Mouse (Mus musculus) granulocyte monocyte progenitor cell, adult 5-6 weeks (primary cell): ENCODE results near the gene Zfp706. TPM values are rescaled to one million over a fixed set of nuclear protein-coding genes. Genes with fewer than 3 reads are reported as not detected.
A peak's percentile ranks its signal among the peaks of the same experiment; 100 is the strongest.
"Not testable (repeated sequence)": the region's sequence is repeated elsewhere in the genome, so short reads cannot be mapped to it uniquely, and the experiment has no call there.

Experiments used
- ATAC-seq: replicated peaks from 2 replicates; pipeline ENCODE4 v1.8.0; 2016; ENCODE audit warnings: mild to moderate bottlenecking, moderate TSS enrichment, inconsistent platforms; ENCODE audit not compliant: poor library complexity, severe bottlenecking
- total RNA-seq, 2 experiments: library from RNA; stranded (forward) in 1 of 2; stranded (reverse) in 1 of 2; fragments of 200-712, 200-1000 nt in 1 of 2; fragments of >200 nt in 1 of 2; fragmentation: Nextera tagmentation in 1 of 2; gene quantifications; 2 replicates each; pipeline ENCODE4 v1.2.3; 2014 to 2017

Zfp706 gene
- total RNA-seq, 2 experiments from 2014 or later = 112 to 276 TPM

DNA sequence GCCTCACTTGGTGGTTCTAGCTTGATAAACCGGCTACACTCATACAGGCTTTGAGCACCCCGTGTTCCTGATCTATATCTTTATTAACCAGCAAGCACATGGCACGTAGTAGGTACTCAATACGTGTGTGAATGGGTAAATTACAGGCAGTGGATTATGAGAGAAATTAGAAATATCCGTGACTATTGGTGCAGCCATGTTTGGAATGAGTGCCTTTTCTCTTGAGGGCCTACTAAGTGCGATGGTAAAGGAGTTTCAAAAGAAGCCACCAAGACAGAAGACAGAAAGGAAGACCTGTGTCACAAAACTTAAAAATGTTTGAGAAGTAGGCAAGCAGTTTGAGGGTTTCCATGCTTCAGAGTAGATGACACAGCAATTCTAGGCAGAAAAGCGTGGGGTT, 4.3 kb upstream of the Zfp706 start:
- no peak for ATAC-seq

DNA sequence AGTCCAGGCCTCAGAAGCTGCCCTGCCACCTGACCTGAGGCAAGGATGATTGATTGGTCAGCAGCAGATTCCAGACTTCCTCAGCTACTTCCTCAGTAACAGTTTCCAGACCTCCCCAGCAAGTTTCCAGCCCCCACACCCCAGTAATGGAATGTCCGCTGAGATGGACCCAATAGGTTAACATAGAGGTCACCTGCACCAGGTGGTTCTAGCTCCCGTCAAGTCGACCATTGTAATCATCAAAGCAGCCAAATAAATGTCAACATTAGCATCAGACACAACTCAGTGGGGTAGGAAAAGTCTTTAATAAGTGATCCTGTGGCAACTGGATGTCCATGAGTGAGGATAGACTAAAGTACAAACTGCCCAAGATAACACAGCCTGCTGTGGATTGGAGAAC, 3.7 kb upstream of the Zfp706 start:
- no peak for ATAC-seq

DNA sequence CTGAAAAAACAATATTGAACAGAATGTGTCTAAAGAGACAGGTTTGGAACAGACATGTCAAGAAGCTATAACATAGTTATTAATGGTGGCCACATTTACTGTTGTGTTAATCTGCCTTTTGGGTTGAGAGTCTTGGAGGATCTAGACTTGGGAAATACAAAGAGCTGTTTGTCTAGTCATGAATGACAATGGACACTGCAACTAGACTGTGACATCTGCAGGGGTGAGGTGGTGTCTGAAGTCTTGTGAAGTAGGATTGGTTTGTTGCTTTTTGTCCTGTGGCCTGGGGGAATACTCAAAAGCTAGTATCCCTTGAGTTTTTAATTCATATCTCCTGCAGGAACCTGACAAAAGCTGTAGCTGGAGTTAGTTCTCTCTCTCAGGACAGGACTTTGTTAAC, 973 bp upstream of the Zfp706 start:
- ATAC-seq = no peak

DNA sequence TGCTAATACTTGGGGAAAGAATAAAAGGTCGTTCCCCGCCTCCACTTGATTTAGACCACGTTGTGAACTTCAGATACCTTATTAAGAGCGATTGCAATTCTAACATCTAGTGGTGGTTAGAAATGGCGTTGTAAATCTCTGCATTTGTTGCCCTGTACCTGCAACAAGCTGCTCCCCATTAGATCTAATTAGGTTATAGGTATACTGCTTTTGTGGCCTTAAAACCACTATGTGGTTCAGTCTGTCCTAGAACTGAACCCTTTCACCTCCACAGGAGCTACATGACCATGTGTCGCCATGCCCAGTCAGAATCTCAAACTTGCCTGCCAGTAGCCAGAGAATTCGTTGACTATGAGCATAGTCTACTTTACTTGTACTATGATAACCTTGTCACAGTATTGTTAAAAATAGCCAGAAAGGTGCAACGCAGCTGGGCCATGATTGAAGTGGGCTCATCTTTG, 416 bp upstream of the Zfp706 start:
- no peak for ATAC-seq

DNA sequence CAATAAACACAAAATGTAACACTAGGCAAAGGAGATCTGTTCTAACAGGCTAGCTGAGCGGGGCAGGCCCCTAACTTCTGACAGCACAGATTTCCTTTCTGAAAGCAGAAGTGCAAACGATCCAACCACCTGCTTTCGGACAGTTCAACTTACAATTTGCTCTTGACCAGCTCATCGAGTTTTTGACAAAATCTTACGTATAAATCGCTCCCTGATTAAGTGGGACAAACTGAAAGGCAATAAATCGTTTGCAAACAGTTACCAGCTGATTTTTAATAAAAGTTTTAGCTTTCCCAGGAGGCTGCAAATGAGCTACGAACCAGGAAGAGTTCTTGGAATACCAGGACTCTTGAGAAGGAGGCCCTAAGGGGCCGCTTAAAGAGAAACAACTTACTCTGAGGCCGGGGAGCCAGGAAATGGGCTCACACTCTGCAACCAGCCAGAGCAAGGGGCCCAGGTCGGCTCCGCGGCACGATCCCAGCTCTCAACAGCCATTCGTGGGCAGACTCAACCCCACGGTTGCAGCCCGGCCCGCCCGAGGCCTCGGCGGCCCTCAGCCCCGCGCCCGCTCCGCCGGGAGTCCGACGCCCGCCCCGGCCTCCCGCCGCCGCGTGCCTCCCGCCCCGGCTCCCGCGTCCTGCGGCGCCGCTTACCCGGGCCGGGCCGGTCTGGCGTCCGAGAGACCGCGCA, 953 bp downstream of the Zfp706 start:
- ATAC-seq = peak; percentile 35

DNA sequence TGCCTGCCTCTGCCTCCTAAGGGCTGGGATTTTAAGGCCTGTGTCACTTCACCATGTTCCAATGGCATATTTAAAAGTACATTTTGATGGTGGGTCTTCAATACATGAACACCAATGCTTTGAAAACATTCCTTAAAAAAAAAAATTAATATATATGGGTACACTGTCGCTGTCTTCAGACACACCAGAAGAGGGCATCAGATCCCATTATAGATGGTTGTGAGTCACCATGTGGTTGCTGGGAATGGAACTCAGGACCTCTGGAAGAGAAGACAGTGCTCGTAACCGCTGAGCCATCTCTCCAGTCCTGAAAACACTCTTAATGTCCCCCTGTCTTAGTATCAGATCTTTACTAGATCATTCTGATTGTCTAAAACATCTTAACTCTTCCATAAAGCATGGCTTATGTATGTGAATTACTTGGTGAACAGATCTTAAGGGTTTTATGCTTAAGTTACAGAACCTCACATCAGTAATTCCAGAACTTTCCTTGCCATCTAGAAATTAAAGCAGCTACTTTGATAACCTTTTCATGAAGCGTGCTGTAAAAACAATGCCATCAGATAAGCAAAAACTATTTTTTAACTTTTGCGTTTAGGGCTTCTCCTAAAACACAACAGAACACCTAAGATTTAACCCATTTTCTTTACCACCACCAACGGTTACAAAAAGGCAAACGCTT, 1.6 kb downstream of the Zfp706 start:
- ATAC-seq = no peak

DNA sequence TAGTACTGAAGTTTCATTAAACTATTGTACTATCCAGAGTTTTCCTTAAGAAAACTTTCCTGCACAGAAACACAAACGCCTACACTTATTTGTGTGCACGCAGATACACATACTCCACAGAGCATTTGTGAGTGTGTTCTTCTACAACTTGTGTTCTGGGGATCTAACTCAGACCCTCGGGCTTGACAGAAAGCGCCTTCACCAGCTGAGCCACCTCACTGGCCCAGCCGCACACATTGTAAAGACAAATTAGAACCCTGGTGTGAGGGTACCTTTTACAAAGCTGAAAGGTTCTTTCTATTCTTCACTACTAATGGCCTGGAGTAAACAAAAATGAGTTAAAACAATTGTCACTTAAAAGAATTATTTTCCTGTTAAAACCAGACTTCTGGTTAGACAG, 2.7 kb downstream of the Zfp706 start:
- no peak for ATAC-seq

DNA sequence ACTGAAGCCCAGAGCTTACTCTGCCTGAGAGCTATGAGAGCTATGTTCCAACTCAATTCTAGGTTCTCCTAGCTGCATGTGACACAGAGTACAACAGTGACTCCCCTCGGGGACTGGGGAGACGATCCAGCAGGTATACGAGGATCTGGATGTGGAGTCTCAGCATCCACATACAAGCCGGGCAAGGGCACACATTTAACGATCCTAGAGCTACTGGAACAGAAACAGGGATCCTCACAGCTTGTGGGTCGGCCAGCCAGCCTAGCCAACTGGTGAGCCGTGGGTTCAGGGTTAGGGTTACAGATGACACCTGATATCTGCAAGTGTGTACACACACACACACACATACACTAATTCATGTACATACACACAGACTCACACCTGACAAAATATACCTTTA, 5.3 kb downstream of the Zfp706 start:
- no peak for ATAC-seq

DNA sequence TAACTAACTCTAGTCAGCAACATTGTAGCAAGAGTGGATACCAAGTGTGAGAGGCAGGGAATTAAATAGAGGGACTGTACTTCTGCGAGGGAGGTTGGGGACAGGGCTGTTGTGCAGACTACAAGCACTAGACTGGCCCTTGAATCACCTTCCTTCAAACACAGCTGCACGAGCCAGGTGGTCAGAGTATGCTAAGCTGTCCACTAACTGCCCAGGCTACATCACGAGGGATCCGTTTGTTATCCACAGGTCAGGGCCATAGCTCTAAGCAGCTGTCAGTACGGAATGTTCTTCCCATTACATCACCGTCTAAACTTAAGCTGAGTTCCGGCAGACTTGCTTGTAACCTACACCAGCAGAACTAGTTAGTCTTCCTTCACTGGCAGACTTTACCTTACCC, 8.0 kb downstream of the Zfp706 start:
- not testable (repeated sequence) for ATAC-seq

DNA sequence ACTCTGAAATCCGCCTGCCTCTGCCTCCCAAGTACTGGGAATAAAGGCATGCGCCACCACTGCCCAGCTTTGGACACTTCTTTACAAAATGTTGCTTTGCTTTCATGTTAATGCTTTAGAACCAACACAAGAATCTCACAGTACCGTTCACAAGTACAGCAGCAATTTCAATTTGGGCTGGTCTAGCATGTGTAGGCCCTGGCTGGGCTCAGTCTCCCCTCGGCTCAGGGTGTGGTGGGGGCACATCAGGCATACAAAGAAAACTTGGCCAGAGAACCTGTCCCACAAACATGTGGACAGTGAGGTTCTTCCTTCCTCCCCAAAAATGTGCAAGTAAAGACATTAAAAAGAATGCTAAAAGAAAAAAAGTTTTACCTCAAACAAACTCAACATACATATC, 12.4 kb downstream of the Zfp706 start:
- no peak for ATAC-seq

DNA sequence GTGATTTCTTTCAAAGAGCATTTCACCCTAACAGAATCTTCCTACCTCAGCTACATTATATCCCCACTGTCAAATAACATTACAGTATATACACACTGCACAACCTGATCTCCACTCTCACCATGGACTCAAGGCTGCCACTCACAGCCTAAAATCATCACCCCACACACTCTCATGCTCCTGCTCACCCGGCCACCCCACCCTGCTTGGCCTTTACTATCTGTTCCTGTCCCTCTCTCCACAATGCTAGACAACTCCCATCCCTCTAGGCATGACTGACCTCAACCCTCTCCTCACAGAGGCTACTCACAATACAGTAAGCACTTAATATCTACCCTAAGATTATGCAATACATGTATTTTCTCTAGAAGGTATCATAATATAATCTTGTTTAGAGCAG, 12.9 kb downstream of the Zfp706 start:
- ATAC-seq = no peak

DNA sequence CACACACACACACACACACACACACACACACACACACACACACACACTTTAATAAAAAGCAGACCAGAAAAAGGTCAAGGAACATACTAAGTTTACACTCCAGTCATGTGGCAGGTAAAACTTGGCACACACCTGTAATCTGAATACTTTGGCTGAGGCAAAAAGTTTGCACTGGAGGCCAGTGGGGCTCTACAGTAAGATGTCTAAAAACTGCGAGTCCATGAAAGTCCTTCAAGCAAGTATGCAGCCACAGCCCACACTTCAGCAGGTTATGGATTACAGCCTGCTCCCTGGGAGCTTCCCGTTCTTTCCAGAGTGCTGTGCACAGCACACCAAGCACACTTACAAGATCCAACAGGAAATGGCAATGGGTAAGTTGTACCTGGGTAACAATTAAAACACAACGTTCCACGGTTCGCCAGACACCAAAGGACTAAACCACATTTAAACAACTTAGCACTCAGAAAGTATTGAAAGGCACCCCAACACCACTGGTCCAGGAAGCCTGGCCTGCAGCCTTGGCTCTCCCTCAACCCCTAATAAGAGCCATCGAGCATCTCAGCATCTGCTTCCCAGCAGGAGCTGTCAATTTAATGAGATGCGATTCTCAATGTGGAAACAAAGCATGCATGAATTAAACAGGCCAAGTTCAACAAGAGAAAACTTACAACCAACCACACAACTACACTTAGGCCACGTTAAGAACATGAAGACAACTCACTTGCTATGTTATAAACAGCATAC, 14.0 kb downstream of the Zfp706 start:
- no peak for ATAC-seq

DNA sequence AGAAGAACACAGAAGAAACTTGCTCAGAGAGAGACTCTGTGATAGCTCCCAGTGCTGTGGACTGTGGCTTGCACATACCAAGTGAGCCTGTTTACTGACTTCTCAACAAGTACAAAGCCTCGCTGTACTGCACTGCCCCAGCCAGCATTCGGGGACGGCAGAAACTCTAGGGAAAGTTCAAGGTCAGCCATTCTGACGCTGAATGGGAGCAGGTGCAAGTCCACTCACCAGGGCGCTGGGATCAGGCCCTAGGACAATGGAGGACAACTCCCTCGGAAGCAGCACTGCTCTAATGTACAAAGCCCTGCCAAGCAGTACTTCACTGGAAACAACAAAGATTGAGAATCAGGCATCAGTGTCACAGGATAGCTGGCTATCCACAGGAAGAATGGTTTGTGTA, 16.2 kb downstream of the Zfp706 start:
- no peak for ATAC-seq

DNA sequence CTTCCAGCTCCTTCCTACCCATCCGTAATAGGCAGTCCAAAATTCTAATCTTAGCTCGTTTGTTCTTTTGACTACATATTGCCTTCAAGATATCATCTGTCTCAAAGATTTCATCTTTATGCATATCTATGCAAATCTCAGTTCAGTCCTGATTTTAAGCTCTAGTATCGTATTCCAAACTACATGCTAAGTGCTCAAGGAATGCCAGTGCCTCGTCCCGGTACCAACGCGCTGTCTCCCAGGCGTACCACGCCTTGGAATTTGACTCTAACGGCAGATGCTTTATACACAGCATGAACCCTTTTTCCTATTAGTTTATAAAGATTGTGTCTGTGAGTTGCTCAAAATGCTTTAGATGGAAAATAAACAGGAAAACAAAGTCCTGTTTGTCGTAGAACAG, 17.7 kb downstream of the Zfp706 start:
- ATAC-seq = no peak

DNA sequence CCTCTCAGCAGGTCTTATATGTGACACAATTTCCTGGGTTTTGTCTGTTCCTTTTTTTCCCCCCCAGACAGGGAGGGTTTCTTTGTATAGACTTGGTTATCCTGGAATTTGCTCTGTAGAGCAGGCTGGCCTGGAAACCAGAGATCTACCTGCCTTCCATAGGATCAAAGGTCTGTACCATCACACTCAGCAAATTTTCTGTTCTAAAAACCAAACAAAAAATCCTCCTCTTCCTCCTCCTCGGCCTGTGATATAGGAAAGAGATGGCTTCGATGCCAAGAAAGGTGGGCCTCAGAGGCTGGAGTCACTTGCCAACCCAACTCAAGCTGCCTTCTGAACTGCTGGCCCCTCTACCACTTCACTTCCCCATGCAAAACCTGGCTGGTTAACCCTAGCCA, 18.9 kb downstream of the Zfp706 start:
- no peak for ATAC-seq

DNA sequence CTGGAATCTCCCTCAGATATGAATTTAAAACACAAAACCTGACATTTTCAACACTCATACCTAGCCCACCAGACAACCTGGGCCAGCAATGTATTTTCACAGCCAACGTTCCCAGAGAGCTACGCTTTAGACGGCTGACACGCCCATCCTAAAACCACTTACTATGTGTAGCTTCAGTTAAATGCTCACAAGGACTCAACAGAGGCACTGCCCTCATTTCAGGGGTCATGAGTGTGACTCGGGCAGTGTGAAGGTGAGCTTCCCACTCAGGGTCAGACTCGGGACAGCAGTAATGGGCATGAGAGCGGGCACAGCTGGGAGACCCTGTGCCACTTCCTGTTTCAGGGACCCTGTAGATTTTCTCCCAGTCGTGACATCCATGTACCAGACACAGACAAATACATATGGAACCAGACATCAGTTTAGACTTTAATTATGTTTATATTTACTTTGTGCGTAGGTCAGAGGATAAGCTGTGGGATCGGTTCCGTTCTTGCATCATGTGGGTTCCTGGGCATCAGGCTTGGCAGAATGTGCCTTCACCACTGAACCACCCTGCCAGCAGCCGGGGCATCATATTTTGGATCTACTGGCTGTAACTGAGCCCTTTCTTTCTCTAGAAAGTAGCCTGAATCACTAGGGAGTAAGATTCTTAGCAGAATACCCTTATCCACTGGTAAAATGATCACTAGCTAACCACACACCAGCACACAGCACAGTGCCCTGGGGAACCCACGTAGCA, 19.4 kb downstream of the Zfp706 start:
- peak; percentile 50 for ATAC-seq

DNA sequence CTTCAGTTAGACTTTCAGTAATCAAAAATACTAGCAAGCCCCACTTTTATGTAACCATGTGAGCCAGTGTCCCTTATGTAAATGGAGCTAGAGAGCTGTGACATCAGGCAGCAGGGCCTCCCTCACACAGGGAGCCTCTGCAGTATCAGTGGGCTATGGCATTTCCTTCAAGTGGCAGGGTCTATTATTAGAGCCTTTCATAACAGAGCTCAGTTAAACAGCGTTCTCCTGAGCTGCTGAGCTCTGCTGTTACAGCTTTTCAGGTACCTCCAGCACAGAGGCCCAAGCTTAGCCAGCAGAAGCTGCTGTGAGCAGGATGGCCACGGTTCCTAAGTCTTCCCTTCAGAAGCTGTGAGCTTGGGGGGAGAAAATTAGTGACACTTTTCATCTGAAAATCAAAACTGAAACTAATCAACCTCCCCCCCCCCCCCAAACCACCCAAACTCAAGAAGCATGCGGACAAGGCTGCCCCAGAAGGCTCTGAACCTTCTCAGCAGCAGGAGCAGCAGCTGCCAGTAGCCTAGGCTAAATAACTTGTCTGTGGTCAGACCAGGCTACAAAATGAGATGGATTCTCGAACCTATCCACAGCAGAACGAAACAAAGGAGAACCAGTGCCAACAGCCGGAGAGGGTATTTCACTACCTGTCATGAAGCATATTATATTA, 20.2 kb downstream of the Zfp706 start:
- peak; percentile 21; the same call in 1 of the 2 replicates for ATAC-seq

DNA sequence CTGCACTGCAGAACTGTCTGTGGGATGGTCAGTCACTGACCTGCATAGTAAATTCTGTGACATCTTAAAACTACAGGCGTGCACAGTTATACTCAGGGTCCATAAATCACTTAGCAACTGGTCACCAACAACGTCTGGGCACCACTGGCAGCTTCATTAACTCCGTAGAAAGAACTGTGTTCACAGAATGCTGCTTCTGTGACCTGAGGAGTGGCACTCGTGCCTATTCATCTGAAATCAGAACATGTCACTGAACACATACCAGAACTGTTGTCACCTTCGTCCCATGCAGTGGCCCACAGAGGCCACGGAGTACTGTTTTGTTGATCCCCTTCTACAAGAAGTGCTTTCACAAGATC, 22.0 kb downstream of the Zfp706 start:
- no peak for ATAC-seq

DNA sequence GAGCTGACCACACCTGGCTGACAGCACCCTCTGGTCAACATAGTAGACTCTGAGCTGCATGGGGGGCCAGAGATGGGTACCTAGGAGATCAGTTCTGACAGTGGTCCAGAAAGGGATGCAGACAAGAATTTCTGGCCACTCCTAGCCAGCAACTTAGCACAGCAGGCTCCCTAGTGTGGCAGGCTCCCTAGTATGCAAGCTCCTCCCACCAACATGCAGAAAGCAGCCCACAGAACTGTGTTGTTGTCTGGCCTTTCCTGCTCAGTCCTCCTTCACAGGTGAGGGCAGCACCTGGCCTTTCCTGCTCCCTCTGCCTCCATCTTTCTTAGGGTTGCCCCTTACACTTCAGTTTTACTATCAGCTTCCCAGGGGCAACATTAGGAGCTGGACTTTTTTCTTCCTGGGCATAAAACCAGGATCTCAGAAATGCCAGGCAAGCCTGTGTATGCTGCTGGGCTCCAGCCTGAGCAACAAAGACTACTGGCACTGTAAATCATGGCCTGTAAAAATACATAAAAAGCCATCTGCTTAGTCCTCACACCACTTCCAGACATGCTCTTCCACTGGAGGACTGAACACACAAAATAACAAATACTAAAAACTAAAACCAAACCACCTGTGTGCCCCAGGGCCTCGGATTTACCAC, 22.5 kb downstream of the Zfp706 start:
- ATAC-seq = no peak

DNA sequence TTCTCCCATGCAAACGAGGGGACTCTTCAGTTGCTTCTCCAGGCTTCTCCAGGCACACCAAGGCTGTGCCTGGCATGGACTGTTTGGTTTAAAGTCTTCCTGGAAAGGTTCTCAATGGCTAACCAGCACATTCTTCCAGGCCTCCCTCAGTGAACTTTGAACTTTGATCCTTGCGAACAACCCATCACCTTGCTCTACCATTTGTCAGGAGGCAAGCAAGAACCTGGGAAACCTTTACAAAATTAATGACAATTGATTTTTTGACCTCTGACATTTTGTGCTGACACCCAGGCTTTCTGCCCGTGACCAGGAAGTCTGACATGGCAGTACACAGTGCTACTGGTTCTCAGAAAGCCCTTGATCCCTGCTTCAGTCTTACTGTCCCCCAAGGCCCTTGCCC, 24.1 kb downstream of the Zfp706 start:
- no peak for ATAC-seq
